Comparison of ENCODE assay signal across 18 mouse cellular contexts in the genomic region with DNA sequence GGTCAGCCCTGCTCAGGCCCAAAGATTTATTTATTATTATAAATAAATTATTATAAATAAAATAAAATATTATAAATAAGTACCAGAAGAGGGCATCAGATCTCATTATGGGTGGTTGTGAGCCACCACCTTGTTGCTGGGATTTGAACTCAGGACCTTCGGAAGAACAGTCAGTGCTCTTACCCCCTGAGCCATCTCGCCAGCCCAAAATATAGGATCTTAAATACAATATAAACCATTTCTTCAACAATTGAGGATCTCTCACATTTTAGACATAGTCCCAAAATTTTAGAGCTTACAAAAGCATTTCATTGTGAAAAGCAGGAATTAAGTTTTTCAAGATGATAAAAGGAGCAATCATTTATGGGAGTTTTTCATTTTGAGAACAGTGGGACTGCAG. TPM values are rescaled to one million over a fixed set of nuclear protein-coding genes. Genes with fewer than 3 reads are reported as not detected.
"Had no signal": no experiment of that assay in that cellular context is flagged by ENCODE, and none has a peak within 500 bp of the region (broad histone marks: within the 10 kb centered on the region; RNA-seq: fewer than 3 reads in every experiment).

No protein-coding gene starts in this region.

- H3K9me3 ChIP-seq: neural tube, embryonic 13.5 days; neural tube, embryonic 15.5 days; stomach, embryonic 15.5 days had no signal

- DNase-seq: retina, postnatal 1 day; right cerebral cortex, adult 18-20 months; right cerebral cortex, postnatal 14 days; right cerebral cortex, postnatal 25 days; right cerebral cortex, postnatal 4 days; spleen, adult 18-20 months; thymus, adult 18-20 months; thymus, adult 2 months; thymus, postnatal 14 days; thymus, postnatal 25 days; thymus, postnatal 36 days; thymus, postnatal 4 days had no signal

- H3K27ac ChIP-seq: neural tube, embryonic 13.5 days; neural tube, embryonic 15.5 days; stomach, embryonic 15.5 days; stomach, postnatal 0 days had no signal

- H3K4me3 ChIP-seq: neural tube, embryonic 13.5 days; neural tube, embryonic 15.5 days; stomach, embryonic 15.5 days had no signal

- H3K9ac ChIP-seq: neural tube, embryonic 13.5 days; neural tube, embryonic 15.5 days; stomach, embryonic 15.5 days had no signal

- H3K27me3 ChIP-seq: stomach, embryonic 15.5 days had no signal

- H3K4me1 ChIP-seq: stomach, embryonic 15.5 days had no signal

- H3K36me3 ChIP-seq: neural tube, embryonic 13.5 days; neural tube, embryonic 15.5 days; stomach, embryonic 15.5 days had no signal

RNA-seq across cellular contexts. Expression of a gene that starts 2.2 kb away (rescaled TPM):
- total RNA-seq: neutrophil, adult 5-6 weeks had no signal
- polyA plus RNA-seq: small intestine, adult 2 months had no signal
